8 mouse cellular contexts compared by ENCODE assay signal in the genomic region with DNA sequence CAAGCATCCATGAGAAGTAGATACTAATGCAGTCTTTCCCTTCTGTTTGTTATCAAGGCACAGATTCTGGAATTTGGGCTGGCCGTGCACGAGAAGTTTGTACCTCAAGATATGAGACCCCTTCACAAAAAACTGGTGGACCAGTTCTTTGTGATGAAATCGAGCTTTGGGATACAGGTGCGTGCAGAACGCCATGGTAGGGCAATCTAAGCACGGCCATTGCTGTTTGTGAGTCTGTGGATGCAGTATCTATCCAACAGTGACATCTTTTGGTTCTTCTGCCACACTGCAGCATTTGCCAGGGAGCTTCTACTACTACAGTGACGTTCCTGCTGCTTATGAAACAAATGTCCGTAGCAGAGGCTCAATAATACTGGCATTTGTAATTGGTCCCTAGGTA.
DNase-seq lines count a peak whose midpoint lies in the region.

No protein-coding gene starts in this region.

- WGBS in embryonic facial prominence, embryonic 10.5 days, result 75% methylated on average over 8 of the region's 8 CpGs

- peaks cover 22% of the 10 kb centered on the region for H3K36me3 ChIP-seq in embryonic facial prominence, embryonic 10.5 days (replicated peaks)

- H3K27ac ChIP-seq in embryonic facial prominence, embryonic 10.5 days (replicated peaks), result no peak overlapping the region

- peaks cover 5% of the 10 kb centered on the region for H3K27me3 ChIP-seq in embryonic facial prominence, embryonic 10.5 days (replicated peaks; ENCODE audit: low read depth, poor library complexity, severe bottlenecking)

- peak; percentile 9 for DNase-seq in gastrocnemius, adult 18-20 months (ENCODE audit: low spot score)
- DNase-seq in gastrocnemius, postnatal 25 days, result no peak
- peak; percentile 49 for DNase-seq in testis, postnatal 10 days (ENCODE audit: low spot score)
- no peak for DNase-seq in testis, postnatal 14 days (ENCODE audit: low spot score)
- DNase-seq in embryonic facial prominence, embryonic 10.5 days (ENCODE audit: low spot score), result peak; percentile 18
- peak; percentile 39 to 67 for DNase-seq in left cerebral cortex, postnatal 25 days (ENCODE audit: low spot score in 2 of 2)
- DNase-seq in yolk sac, embryonic 10.5 days (ENCODE audit: low spot score), result peak; percentile 11
- DNase-seq in ovary, postnatal 14 days (ENCODE audit: low spot score), result no peak

- no peak overlapping the region for H3K4me3 ChIP-seq in embryonic facial prominence, embryonic 10.5 days

- intact Hi-C loops in left cerebral cortex, postnatal 25 days (cut with DNase I), result no loop called here

- H3K4me1 ChIP-seq in embryonic facial prominence, embryonic 10.5 days, result no peaks in the 10 kb centered on the region

- no peaks in the 10 kb centered on the region for H3K9me3 ChIP-seq in embryonic facial prominence, embryonic 10.5 days

Comparison
In these comparisons a context has a peak if more than half of its experiments do, and no peak if none do; other contexts are left out.
1. DNase-seq: peak in gastrocnemius, adult 18-20 months (single experiment), testis, postnatal 10 days (single experiment), embryonic facial prominence, embryonic 10.5 days (single experiment), left cerebral cortex, postnatal 25 days (2 of 2) and yolk sac, embryonic 10.5 days (single experiment); none in gastrocnemius, postnatal 25 days (single experiment), testis, postnatal 14 days (single experiment) and ovary, postnatal 14 days (single experiment).